Mouse (Mus musculus): ENCODE data around the gene Psmc3. TPM values are rescaled to one million over a fixed set of nuclear protein-coding genes. Genes with fewer than 3 reads are reported as not detected.

Psmc3 gene
- polyA plus RNA-seq (2017; shearing (Covaris generic)) = 282 TPM

GRCm38 (mm10) chr2:91053934-91054382 is at the start of gene Psmc3:
TSS of gene Psmc3 (plus strand) at chr2:91054009.

GRCm38 (mm10) chr2:91035385-91035784 is 18.4 kb upstream of the Psmc3 start, which contains the start of gene Rapsn:
TSS of gene Rapsn (plus strand) at chr2:91035620.

GRCm38 (mm10) chr2:91070076-91070800 is 16.4 kb downstream of the Psmc3 start, which contains the start of gene Slc39a13:
TSS of gene Slc39a13 (minus strand) at chr2:91070417.

GRCm38 (mm10) chr2:91081775-91082695 is 28.2 kb downstream of the Psmc3 start, which contains the start of gene Spi1:
TSS of gene Spi1 (plus strand) at chr2:91082390.

Other genes starting within 250 kb of the Psmc3 start
- 149 TPM for gene Mtch2, start 206.9 kb upstream of the Psmc3 start, polyA plus RNA-seq (2017; shearing (Covaris generic))
- 1.3 TPM for gene C1qtnf4, start 168.1 kb upstream of the Psmc3 start, polyA plus RNA-seq (2017; shearing (Covaris generic))
- 48.9 TPM for gene Kbtbd4, start 149.3 kb upstream of the Psmc3 start, polyA plus RNA-seq (2017; shearing (Covaris generic))
- gene Ndufs3, start 149.2 kb upstream of the Psmc3 start, polyA plus RNA-seq (2017; shearing (Covaris generic)) = 159 TPM
- 48.3 TPM for gene Celf1, start 113.6 kb upstream of the Psmc3 start, polyA plus RNA-seq (2017; shearing (Covaris generic))
- 6.2 TPM for gene Rapsn, start 18.4 kb upstream of the Psmc3 start, polyA plus RNA-seq (2017; shearing (Covaris generic))
- gene Slc39a13, start 16.4 kb downstream of the Psmc3 start, polyA plus RNA-seq (2017; shearing (Covaris generic)) = 36.3 TPM
- gene Spi1, start 28.4 kb downstream of the Psmc3 start, polyA plus RNA-seq (2017; shearing (Covaris generic)) = 1.2 TPM
- not detected for gene Mybpc3, start 64.1 kb downstream of the Psmc3 start, polyA plus RNA-seq (2017; shearing (Covaris generic))
- gene Madd, start 129.8 kb downstream of the Psmc3 start, polyA plus RNA-seq (2017; shearing (Covaris generic)) = 132 TPM
- 1.9 TPM for gene Nr1h3, start 148.8 kb downstream of the Psmc3 start, polyA plus RNA-seq (2017; shearing (Covaris generic))
- 21.2 TPM for gene Acp2, start 148.9 kb downstream of the Psmc3 start, polyA plus RNA-seq (2017; shearing (Covaris generic))
- 88.7 TPM for gene Ddb2, start 183.0 kb downstream of the Psmc3 start, polyA plus RNA-seq (2017; shearing (Covaris generic))
- 0.46 TPM for gene Pacsin3, start 201.9 kb downstream of the Psmc3 start, polyA plus RNA-seq (2017; shearing (Covaris generic))
- gene Arfgap2, start 211.0 kb downstream of the Psmc3 start, polyA plus RNA-seq (2017; shearing (Covaris generic)) = 127 TPM

Measured in activated CD4-positive, CD25-positive, alpha-beta regulatory T cell, adult 9 weeks (primary cell).